20 mouse cellular contexts compared by ENCODE assay signal in the genomic region with DNA sequence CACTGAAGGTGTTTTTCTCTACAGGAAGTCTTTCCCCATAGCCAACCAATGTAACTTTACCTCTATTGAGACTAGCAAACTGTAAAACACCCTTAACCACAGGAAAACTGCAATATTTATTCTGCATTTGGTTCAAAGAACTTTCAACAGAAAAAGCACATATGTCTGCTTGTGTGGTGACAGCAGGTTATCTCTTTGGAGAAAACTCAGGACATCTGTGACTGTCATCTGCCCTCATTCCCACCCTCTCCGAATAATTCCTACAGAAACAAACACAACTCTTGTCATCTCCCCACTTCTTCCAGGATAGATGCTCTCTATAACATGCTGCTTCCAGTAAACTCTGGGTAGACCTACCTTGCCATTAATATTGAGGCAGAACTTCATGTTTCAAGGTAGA.
"Had no signal": no experiment of that assay in that cellular context is flagged by ENCODE, and none has a peak within 500 bp of the region (broad histone marks: within the 10 kb centered on the region; RNA-seq: fewer than 3 reads in every experiment).

No protein-coding gene starts in this region.

- H3K4me2 ChIP-seq: liver, embryonic 11.5 days; liver, embryonic 15.5 days; lung, embryonic 14.5 days; midbrain, embryonic 11.5 days; midbrain, embryonic 15.5 days; neural tube, embryonic 13.5 days; stomach, embryonic 15.5 days had no signal

- H3K4me1 ChIP-seq: limb, embryonic 10.5 days; liver, embryonic 15.5 days; megakaryocyte, embryonic 14.5 days; midbrain, embryonic 15.5 days; neural tube, embryonic 13.5 days; stomach, embryonic 15.5 days had no signal

- H3K27ac ChIP-seq: kidney, postnatal 0 days; left cerebral cortex, adult 2 months; limb, embryonic 10.5 days; liver, embryonic 15.5 days; macrophage; midbrain, embryonic 15.5 days; neural tube, embryonic 13.5 days; stomach, embryonic 15.5 days had no signal

- H3K27me3 ChIP-seq: liver, embryonic 15.5 days; megakaryocyte, embryonic 14.5 days; midbrain, embryonic 15.5 days; neural tube, embryonic 13.5 days; stomach, embryonic 15.5 days had no signal

- ATAC-seq: intestine, embryonic 16.5 days; midbrain, embryonic 15.5 days had no signal

- H3K36me3 ChIP-seq: limb, embryonic 10.5 days; liver, embryonic 15.5 days; midbrain, embryonic 15.5 days; neural tube, embryonic 13.5 days; stomach, embryonic 15.5 days had no signal

- DNase-seq: kidney, adult 9 months; kidney, postnatal 4 days; lung, embryonic 14.5 days; lung, postnatal 10 days; retina, postnatal 1 day; right cerebral cortex, postnatal 14 days; thymus, adult 2 months; thymus, postnatal 25 days had no signal

- H3K9ac ChIP-seq: liver, embryonic 15.5 days; lung, embryonic 14.5 days; midbrain, embryonic 15.5 days; neural tube, embryonic 13.5 days; stomach, embryonic 15.5 days had no signal

- H3K9me3 ChIP-seq: limb, embryonic 10.5 days; liver, embryonic 15.5 days; megakaryocyte, embryonic 14.5 days; midbrain, embryonic 15.5 days; neural tube, embryonic 13.5 days; stomach, embryonic 15.5 days had no signal

- H3K4me3 ChIP-seq: left cerebral cortex, adult 2 months; limb, embryonic 10.5 days; liver, embryonic 15.5 days; megakaryocyte, embryonic 14.5 days; midbrain, embryonic 15.5 days; neural tube, embryonic 13.5 days; stomach, embryonic 15.5 days had no signal
